Mouse (Mus musculus) heart, postnatal 36 days (tissue): ENCODE measurements at regions not wholly inside any gene's neighbourhood (a gene's known extent, or its start where the extent isn't known, plus 50 kb on each side); places are given as distances from the start of the nearest gene placed in this dataset.

Experiments
- DNase-seq, 2 experiments: peaks; one replicate each; pipeline ENCODE4 v3.0.0; 2021 to 2022
- intact Hi-C: fragments of 180-260 bp; cut with DNase I; formaldehyde crosslinking; loops from one replicate; pipeline ENCODE4 v1.15.1; 2025

DNA sequence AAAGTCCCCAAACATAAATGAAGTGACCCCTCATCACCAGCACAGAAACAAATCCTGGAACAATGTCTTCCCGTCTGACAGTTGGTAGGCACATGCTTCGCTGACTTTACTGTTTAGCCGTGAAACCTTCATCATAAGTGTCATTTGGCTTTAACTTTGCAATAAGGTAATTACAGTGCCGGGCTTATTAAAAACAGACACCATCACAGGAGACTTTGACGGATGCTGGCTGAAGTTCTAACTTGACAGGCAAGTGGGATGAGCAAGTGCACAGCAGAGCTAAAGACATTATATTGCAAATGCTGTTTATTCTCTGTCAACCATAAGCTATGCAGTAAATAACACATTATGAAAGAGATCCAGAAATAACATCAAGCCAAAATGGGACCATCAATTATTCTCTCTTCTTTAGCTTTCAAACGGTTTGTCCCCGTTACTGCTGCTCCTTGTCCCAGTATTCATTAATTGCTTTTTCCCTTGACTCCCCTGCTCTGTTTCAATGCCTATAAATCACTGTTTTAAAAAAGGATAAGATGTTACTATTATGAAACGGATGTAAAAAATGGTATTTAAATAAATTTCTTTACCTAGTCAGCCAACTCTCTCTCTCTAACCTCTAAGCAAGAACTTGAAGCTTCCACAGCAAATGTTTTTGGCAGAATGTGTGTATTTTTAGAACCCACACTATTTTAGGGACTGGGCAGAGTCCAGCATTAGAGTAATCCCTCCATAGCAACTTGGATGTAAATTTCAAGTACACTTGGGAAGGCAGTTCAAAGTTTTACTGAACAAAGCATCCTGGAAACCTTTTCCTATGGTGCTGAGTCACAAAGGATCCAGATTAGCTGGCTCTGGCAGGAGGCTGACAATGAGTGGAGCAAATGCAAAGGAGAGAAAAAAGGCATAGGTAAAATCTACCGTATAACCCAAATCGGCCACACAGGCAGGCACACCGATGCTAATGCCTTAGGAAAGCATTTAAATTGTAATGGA lies 464.4 kb downstream of the Rps29 start:
- no peak for DNase-seq
- intact Hi-C loops = no loop called here

DNA sequence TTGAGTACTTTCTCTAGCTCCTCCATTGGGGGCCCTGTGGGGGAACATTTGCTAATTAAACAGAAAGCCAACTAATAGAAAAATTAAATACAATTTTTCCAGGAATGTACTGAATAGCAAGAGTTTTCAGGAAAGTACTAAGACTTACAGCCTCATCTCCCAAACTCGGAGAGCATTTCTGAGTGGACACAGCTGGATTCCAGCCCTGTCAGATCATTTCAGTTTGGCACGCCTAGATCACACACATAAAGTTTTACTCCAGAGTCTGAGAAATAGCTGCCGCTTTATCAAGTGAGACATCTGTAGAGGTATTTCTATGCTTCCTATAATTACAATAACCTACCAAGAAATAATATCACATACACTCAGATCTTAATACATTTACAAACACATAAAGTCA lies 470.7 kb downstream of the Rps29 start:
- intact Hi-C loops = no loop called here
- no peak for DNase-seq

- intact Hi-C loops = no loop called here
- no peak for DNase-seq
Observed at GRCm38 (mm10) chr12:68683897-68684296, 475.1 kb downstream of the Rps29 start.

- no peak for DNase-seq
- intact Hi-C loops = no loop called here
Observed at GRCm38 (mm10) chr12:68683176-68683575, 475.8 kb downstream of the Rps29 start.

DNA sequence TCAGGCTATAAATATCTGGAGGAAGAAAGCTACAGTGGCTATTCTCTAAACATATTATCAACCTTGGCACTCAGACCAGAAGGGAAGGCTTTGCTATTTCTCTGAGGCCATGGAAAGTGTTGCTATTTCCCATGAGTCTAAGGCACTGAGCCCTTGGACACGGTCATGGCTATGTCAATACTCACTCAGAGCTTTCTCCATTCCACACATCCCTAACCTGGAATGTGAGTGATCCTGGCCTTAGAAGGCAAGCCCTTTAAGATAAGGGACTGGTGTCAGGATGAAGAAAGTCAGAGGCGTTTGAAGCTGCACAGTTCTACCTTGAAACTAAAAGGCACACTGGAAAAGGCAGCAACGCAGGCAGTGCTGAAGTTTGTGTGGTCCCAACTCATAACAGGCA lies 478.3 kb downstream of the Rps29 start:
- intact Hi-C loops = no loop called here

DNA sequence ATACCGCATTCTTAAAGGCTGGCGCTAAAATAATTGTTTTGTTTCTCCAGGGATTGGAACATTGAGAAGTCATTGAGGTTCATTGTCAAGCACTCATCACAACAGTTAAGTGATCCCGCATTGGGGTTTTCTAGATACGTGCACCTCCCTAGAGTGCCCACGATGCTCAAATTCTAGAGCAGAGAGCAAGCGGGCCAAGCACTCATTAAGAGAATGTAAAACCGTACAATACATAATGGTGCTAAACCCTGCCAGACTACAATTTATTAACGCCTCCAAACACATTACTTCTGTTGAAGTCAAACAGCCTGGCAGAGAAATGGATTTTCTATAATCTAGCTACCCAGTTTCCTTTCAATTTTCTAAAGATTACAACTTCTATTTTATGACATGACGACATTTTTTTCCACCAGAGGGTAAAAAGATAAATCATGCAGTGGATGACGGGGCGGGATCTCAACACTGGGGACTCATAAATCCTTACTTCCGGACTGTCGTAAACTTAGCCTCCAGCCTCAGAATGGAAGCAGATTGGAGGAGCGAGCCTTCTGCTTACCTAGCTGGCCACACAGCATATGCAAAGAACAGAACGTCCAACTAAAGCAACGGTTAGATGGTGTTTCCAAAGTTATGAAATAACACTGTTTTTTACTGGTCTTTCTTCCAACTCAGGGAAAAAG lies 482.8 kb downstream of the Rps29 start:
- no peak for DNase-seq
- intact Hi-C loops = no loop called here

More for the DNA sequence above, 478.3 kb downstream of the Rps29 start:
- no peak for DNase-seq

DNA sequence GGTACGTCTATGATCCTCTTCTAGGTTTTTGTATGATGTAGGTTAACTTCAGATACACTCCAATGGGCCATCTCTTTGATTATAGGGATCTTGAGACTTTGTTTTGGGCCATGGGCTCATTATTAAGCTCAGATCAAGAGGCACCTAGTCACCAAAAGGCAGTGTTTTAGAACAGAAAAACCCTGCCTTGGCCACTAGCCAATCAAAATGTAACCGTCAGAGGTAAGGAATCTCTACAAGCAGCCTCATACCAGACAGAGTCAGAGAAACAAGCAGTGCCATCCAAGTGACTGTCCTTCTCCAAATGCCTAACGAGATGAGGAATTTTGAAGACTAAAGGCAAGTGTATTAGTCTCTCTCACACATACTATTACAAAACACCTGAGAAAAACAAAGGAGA lies 487.0 kb downstream of the Rps29 start:
- intact Hi-C loops = no loop called here

DNA sequence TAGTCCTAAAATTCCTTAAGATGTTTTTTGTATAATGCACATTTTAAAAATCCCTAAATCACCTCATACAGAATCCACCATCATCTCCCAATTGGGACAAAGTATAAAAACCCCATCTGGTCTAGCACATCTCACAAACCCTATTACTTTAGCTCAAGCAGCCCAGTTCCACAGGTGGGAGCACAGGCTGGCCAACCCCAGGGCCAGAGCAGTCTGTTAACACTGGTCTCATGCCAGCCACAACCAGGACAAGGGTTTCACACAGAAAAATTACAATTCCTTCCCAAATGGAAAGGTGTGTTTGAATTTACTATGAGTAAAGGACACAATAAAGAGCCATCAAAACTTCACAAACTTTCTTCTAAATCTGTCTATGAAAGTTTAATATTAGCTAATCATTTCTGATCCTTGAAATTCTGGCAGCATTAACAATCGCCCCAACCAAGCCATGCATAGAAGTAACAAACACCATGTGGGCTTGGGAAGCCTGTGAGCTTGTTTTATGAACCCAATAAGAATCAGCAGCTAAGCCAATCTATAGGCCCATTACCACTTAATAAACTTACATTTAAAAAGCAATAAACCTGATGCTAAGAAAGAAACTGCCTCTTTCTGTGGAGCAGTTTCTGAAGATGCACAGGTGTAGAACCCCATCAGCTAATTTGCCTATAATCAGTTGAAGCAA lies 512.9 kb downstream of the Rps29 start:
- intact Hi-C loops = no loop called here
- no peak for DNase-seq

More for the DNA sequence above, 487.0 kb downstream of the Rps29 start:
- no peak for DNase-seq

DNA sequence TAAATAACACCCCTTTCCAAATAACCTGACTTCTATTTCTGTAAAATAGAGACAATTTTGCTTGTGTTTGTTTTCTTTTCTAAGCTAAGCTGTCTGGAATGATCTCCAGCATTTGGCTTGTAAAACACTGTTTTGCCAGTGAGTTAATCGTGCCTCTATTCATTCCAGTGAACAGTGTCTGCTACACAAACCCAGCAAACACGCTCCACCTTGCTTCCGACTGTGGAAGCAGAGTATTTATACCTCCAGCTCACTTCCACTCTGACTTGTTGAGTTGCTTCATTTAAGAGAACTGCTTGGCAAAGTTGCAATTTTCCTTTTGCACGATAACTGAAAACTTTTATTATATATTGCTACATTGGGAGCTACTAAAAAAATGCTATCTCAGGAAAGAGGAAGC lies 515.3 kb downstream of the Rps29 start:
- intact Hi-C loops = no loop called here
- DNase-seq = no peak

DNA sequence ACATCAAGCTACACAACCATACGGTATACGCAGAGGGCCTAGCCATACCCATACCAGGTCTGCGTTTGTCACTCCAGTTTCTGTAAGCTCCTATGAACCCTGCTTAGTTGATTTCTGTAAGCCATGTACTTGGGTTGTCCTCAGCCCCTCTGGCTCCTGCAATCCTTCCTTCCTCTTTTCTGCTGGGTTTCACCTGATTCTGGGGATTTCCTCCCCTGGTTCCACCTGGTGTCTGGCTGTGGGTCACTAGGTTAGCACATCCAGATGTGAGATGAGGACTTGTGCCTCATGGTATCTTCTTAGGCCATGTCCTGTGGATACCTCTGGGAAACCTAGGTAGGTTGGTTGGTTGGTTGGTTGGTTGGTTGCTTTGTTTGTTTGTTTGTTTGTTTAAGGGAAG lies 526.5 kb downstream of the Rps29 start:
- intact Hi-C loops = no loop called here
- no peak for DNase-seq

GRCm38 (mm10) chr12:68618337-68618736 lies 540.6 kb downstream of the Rps29 start:
- DNase-seq = no peak
- intact Hi-C loops = no loop called here

- no peak for DNase-seq
- intact Hi-C loops = no loop called here
Observed at GRCm38 (mm10) chr12:68605417-68606000, 553.5 kb downstream of the Rps29 start.

GRCm38 (mm10) chr12:68604524-68605299 lies 554.3 kb downstream of the Rps29 start:
- intact Hi-C loops = no loop called here
- no peak for DNase-seq

DNA sequence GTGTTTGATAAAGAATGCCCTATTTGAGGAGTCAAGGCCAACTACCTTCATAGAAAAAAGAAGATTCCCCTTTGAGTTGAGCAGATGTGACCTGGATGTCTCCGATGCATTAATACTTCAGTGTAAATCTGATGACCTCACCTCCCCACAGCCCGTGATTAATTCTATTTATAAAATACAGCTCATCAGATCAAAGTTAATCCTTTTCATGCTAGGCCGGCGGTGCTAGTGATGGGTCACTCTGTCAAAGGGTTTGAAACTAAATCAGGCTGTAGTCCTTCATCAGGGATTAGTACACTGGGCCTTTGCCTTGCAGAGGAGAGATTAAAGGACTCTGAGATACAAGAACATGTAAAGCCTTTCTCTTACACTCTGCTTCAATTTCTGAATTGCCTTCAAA lies 556.3 kb downstream of the Rps29 start:
- no peak for DNase-seq
- intact Hi-C loops = no loop called here

DNA sequence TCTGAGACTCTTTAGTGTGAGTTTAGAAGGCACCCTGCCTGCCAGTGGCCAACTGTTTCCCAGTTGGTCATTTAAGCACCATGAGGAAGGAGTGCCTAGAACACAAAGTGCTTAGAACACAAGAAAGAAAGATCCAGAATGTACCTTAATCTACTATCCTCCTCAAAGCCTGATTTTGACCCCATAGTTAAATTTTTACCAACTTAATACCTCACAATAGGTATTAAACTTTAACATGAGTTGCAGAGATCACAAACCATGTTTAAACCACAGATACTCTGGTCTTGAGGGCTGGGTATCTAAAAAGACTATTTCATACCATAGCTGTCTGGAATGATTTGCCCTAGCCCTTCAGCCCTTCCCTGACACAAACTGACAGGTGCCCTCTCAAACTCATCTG lies 557.6 kb downstream of the Rps29 start:
- intact Hi-C loops = no loop called here
- no peak for DNase-seq

- intact Hi-C loops = no loop called here
Observed at GRCm38 (mm10) chr12:68599681-68600596, 559.0 kb downstream of the Rps29 start.

DNA sequence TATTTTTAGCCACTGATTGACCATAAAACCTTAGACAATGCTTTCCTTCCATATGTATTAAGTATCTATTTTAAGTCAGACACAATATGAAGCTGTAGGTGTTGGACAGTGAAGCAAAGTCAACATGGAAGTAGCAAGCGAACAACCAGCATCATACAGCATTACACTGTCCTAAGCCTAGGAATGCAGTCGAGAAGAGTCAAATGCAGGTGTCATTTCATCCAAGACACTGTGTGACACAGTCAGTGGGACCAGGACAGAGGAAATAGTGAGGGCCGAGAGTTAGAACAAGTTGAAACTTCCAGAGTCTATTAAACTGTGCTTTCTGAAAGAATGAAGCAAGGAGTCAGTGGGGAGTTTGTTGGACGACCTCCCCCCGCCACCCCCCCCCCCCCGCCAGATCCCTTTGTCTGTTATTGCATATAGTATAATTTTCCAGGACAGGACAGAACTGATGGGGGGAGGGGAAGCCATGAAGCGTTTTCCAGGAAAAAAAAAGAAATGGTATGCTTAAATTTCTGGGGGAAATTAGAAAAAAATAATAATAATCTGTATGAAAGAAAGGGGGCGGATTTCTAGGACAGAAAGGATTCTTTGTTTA lies 559.9 kb downstream of the Rps29 start:
- intact Hi-C loops = no loop called here
- no peak for DNase-seq

More at GRCm38 (mm10) chr12:68599681-68600596, 559.0 kb downstream of the Rps29 start:
- DNase-seq = no peak

GRCm38 (mm10) chr12:68585524-68585872 lies 573.5 kb downstream of the Rps29 start:
- DNase-seq = no peak
- intact Hi-C loops = no loop called here
